Mouse (Mus musculus): ENCODE data around the gene Dcaf8. TPM values are rescaled to one million over a fixed set of nuclear protein-coding genes. Genes with fewer than 3 reads are reported as not detected.

Dcaf8 gene
- polyA plus RNA-seq, 1 experiment from 2014 or later = 94.0 TPM

DNA sequence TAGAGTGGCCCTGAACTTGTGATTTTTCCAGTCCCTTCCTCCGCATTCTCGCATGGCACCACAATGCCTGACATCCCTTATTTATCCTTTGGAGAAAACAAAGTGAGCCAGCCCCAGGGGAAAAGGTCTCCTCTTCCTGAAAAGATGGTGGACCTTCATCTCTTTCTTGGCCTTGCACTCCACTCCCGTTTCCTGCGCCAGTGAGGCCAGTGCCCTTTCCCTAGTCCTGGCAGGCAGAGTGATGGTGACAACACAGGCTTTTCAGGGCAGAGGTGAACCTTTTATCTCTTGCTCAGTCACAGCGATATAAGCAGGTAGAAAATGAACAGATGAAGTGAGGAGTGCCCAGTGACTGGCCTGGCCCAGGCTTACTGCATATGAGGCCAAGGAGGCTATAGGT, 20.4 kb upstream of the Dcaf8 start:
- peaks cover 55% of the 10 kb centered on the region for H3K36me3 ChIP-seq
- H3K27ac ChIP-seq (replicated peaks) = no peak overlapping the region
- 43% methylated on average over 5 of the region's 5 CpGs for WGBS
- no peak for ATAC-seq (ENCODE audit: low read depth)
- H3K27me3 ChIP-seq = no peaks in the 10 kb centered on the region
- peak overlapping the region; percentile 61 for H3K4me2 ChIP-seq
- no peaks in the 10 kb centered on the region for H3K9me3 ChIP-seq
- peak overlapping the region; percentile 91 for H3K9ac ChIP-seq
- peak overlapping the region; percentile 73 for H3K4me3 ChIP-seq
- H3K4me1 ChIP-seq (replicated peaks) = peaks cover 22% of the 10 kb centered on the region

DNA sequence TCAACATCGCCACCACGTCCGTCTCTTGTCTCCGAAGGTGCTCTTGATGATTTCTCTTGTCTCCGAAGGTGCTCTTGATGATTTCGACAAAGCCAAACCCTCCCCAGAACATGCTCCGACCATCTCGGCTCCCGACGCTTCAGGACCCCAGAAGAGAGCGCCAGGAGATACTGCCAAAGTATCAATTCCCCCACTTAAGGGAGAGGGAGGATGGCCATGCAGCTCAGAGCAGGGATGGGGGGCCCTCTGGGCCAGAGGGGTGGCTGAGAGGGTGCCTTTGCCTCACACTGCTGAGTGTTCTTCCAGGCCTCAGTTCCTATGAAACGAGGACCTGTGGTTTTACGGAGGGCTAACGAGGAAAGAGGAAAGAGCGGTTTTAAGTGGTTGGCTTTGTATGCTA, 19.3 kb upstream of the Dcaf8 start:
- H3K27me3 ChIP-seq = no peaks in the 10 kb centered on the region
- WGBS = 90% methylated on average over 15 of the region's 15 CpGs
- no peak overlapping the region for H3K4me3 ChIP-seq
- no peak overlapping the region for H3K4me2 ChIP-seq
- peaks cover 55% of the 10 kb centered on the region for H3K36me3 ChIP-seq
- no peak overlapping the region for H3K27ac ChIP-seq (replicated peaks)
- peaks cover 22% of the 10 kb centered on the region for H3K4me1 ChIP-seq (replicated peaks)
- 0 out of 2 replicates have a peak overlapping the region, but pooled peaks have one; percentile 8 for H3K9ac ChIP-seq
- H3K9me3 ChIP-seq = no peaks in the 10 kb centered on the region
- no peak for ATAC-seq (ENCODE audit: low read depth)

DNA sequence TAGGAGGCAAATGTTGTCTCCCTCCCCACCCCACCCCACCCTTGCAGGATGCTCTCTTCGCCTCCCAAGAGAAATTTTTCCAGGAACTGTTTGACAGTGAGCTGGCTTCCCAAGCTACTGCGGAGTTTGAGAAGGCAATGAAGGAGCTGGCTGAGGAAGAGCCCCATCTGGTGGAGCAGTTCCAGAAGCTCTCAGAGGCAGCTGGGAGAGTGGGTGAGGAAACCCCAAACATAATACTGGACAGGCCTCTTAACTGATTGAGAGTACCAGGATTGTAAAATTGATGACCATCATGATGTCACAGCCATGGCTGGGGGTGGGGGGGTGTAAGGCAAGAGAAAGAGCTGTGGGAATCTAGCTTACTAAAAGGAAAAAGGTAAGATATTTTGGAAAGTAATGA, 18.8 kb upstream of the Dcaf8 start:
- H3K4me1 ChIP-seq (replicated peaks) = peaks cover 22% of the 10 kb centered on the region
- peaks cover 56% of the 10 kb centered on the region for H3K36me3 ChIP-seq
- H3K9ac ChIP-seq = no peak overlapping the region
- no peak for ATAC-seq (ENCODE audit: low read depth)
- H3K4me2 ChIP-seq = no peak overlapping the region
- H3K27me3 ChIP-seq = no peaks in the 10 kb centered on the region
- WGBS = 71% methylated on average over 2 of the region's 2 CpGs
- H3K27ac ChIP-seq (replicated peaks) = no peak overlapping the region
- no peak overlapping the region for H3K4me3 ChIP-seq
- no peaks in the 10 kb centered on the region for H3K9me3 ChIP-seq

DNA sequence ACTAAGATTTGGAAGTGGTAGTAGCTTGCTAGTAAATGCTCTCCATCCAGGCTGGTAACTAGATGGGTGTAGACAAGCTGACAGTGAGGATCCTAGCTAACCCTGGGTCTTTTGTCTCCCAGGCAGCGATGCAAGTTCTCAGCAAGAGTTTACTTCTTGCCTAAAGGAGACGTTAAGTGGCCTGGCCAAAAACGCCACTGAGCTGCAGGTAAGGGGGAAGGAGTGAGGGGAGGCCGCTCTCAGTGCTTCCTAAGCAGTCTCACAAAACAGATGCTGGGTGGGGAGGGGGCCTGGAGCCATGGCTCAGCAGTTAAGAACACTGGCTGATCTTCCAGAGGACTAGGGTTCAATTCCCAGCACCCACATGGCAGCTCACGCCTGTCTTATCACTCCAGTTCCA, 18.1 kb upstream of the Dcaf8 start:
- Histone ChIP-seq H3K9ac (no peak overlapping the region), H3K9me3 (no peaks in the 10 kb centered on the region), H3K4me1 (replicated peaks) (peaks cover 22% of the 10 kb centered on the region), H3K36me3 (peaks cover 63% of the 10 kb centered on the region), H3K4me3 (no peak overlapping the region), H3K27me3 (no peaks in the 10 kb centered on the region), H3K27ac (replicated peaks) (no peak overlapping the region), H3K4me2 (no peak overlapping the region)
- WGBS = 89% methylated on average over 5 of the region's 5 CpGs
- no peak for ATAC-seq (ENCODE audit: low read depth)

DNA sequence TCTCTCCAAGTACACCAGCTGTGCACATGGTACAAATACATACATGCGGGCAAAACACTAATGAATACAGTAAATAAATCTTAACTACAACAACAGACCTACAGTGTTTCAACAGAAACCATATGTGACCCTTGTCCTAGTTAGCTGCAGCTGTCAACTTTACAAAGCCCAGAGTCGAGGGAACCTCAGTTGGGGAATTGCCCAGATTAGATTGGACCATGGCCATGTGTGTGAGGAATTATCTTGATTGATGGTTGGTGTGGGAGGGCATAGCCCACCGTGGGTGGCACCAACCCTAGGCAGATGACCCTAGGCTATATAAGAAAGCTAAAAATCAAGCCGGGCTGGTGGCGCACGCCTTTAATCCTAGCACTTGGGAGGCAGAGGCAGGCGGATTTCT, 15.6 kb upstream of the Dcaf8 start:
- ATAC-seq (ENCODE audit: low read depth) = no peak
- H3K4me1 ChIP-seq (replicated peaks) = peaks cover 12% of the 10 kb centered on the region
- H3K36me3 ChIP-seq = peaks cover 77% of the 10 kb centered on the region
- WGBS = 84% methylated on average over 7 of the region's 7 CpGs
- no peak overlapping the region for H3K27ac ChIP-seq (replicated peaks)
- no peak overlapping the region for H3K9ac ChIP-seq
- no peak overlapping the region for H3K4me3 ChIP-seq
- no peaks in the 10 kb centered on the region for H3K27me3 ChIP-seq
- no peaks in the 10 kb centered on the region for H3K9me3 ChIP-seq
- H3K4me2 ChIP-seq = no peak overlapping the region

DNA sequence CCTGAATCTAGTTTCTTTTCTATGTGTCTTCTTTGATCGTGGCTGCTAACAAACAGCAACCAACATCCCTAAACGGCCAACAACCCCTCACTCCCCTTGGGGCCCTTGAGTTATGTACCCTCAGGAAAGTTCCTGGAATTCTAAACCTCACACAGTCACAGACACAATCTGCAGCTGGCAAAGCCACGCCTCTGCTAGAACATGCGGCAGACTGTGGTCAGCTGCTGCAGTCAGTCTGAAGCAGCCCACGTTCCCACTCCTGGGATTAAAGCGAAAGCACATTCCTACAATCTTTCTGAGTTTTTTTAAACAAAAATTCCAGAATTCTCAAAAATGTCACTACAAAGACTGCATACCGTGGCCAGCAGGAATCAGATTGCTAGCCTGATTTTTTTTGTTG, 14.3 kb upstream of the Dcaf8 start:
- Histone ChIP-seq H3K4me2 (no peak overlapping the region), H3K36me3 (peaks cover 76% of the 10 kb centered on the region), H3K9ac (no peak overlapping the region), H3K9me3 (no peaks in the 10 kb centered on the region), H3K4me3 (no peak overlapping the region), H3K27me3 (no peaks in the 10 kb centered on the region), H3K27ac (replicated peaks) (no peak overlapping the region), H3K4me1 (replicated peaks) (peaks cover under 1% of the 10 kb centered on the region; the same call in 1 of the 2 replicates)
- WGBS = 92% methylated on average over 7 of the region's 7 CpGs
- no peak for ATAC-seq (ENCODE audit: low read depth)

DNA sequence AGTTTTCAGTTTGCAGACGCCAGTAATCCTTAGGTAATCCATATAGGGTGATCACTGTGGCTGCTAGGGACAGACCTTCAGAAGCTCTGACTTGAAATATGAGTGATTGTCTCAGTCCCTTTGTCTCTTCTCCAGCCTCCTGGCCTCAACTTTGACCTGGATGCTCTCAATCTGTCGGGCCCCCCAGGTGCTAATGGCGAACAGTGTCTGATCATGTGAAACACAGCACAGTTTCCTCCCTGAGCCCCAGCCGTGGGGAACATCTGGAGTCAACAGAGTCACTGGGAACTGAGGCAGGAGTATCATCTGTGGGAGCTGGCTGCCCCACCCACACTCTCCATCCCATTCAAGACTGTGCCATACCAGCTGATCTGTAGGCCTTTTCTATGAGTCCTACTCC, 13.8 kb upstream of the Dcaf8 start:
- peaks cover 71% of the 10 kb centered on the region for H3K36me3 ChIP-seq
- no peak for ATAC-seq (ENCODE audit: low read depth)

DNA sequence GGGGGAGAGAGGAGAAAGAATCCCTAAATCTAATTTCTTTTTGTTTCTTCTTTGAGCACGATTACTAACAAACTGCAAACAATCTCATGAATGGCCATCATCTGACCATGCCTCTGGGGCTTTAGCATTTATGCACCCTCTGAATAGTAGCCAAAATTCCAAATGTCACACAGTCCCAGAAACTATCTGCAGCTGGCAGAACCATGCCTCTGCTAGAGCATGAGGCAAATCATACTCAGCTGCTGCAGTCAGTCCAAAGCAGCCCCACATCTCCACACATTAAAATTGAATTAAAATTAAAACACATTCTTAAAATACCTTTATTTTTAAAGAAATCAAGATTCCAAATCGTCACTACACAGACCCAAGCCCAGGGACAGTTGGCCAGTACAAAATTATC, 7.7 kb upstream of the Dcaf8 start:
- H3K27ac ChIP-seq (replicated peaks) = no peak overlapping the region
- H3K9me3 ChIP-seq = no peaks in the 10 kb centered on the region
- H3K27me3 ChIP-seq = no peaks in the 10 kb centered on the region
- H3K9ac ChIP-seq = no peak overlapping the region
- no peak for ATAC-seq (ENCODE audit: low read depth)
- no peak overlapping the region for H3K4me2 ChIP-seq
- no peaks in the 10 kb centered on the region for H3K4me1 ChIP-seq (replicated peaks)
- whole genome bisulfite sequencing = 86% methylated on average over 2 of the region's 2 CpGs
- no peak overlapping the region for H3K4me3 ChIP-seq
- peaks cover 10% of the 10 kb centered on the region for H3K36me3 ChIP-seq

More for the DNA sequence above, 13.8 kb upstream of the Dcaf8 start:
- H3K27ac ChIP-seq (replicated peaks) = no peak overlapping the region
- WGBS = 86% methylated on average over 4 of the region's 4 CpGs
- no peaks in the 10 kb centered on the region for H3K27me3 ChIP-seq
- H3K4me1 ChIP-seq (replicated peaks) = no peaks in the 10 kb centered on the region
- H3K4me2 ChIP-seq = no peak overlapping the region
- no peak overlapping the region for H3K9ac ChIP-seq
- H3K4me3 ChIP-seq = no peak overlapping the region
- H3K9me3 ChIP-seq = no peaks in the 10 kb centered on the region

DNA sequence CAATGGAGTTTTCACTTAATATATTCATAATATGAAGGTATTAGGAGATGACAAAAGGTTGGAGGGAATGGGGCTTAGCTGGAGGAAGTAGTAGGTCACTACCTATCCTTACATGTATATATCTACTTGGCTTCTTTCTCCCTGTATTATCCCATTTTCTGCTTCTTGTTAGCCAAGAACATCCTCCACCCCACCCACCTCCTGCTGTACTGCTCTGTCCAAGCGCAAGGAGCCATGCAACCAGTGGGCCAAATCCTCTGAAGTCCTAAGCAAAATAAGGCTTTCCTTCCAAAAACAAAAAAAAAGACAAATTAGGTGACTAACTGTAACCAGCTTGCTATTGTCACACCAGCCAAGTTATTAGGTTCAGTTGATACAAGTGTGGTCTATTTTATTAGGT, 7.1 kb upstream of the Dcaf8 start:
- Histone ChIP-seq H3K4me1 (replicated peaks) (no peaks in the 10 kb centered on the region), H3K27me3 (no peaks in the 10 kb centered on the region), H3K36me3 (peaks cover 5% of the 10 kb centered on the region), H3K9me3 (no peaks in the 10 kb centered on the region), H3K4me3 (no peak overlapping the region), H3K27ac (replicated peaks) (no peak overlapping the region), H3K4me2 (no peak overlapping the region), H3K9ac (no peak overlapping the region)
- 100% methylated on average over 1 of the region's 1 CpGs for WGBS
- ATAC-seq (ENCODE audit: low read depth) = no peak

DNA sequence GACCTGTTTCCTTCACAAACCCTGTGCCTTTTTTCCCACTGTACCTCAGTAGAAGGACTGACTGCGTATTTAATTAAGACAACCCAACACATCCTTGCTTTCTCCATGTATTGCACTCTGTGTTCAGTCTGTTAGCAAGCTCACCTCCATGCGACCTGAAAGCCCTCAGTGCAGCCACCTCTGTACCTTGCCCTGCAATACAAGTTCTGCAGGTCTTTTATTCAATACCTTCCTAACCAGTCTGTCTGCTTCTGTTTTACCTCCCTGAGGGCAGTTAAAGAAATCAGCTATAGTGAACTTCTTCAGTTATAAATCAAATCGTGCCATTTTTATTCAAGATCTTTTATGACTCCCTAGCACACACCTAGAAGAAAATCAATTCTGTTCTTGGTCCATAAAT, 6.4 kb upstream of the Dcaf8 start:
- no peaks in the 10 kb centered on the region for H3K36me3 ChIP-seq
- 80% methylated on average over 3 of the region's 3 CpGs for WGBS
- no peak overlapping the region for H3K9ac ChIP-seq
- no peak overlapping the region for H3K27ac ChIP-seq (replicated peaks)
- no peak overlapping the region for H3K4me3 ChIP-seq
- no peaks in the 10 kb centered on the region for H3K4me1 ChIP-seq (replicated peaks)
- no peak for ATAC-seq (ENCODE audit: low read depth)
- no peak overlapping the region for H3K4me2 ChIP-seq
- H3K27me3 ChIP-seq = no peaks in the 10 kb centered on the region
- no peaks in the 10 kb centered on the region for H3K9me3 ChIP-seq

DNA sequence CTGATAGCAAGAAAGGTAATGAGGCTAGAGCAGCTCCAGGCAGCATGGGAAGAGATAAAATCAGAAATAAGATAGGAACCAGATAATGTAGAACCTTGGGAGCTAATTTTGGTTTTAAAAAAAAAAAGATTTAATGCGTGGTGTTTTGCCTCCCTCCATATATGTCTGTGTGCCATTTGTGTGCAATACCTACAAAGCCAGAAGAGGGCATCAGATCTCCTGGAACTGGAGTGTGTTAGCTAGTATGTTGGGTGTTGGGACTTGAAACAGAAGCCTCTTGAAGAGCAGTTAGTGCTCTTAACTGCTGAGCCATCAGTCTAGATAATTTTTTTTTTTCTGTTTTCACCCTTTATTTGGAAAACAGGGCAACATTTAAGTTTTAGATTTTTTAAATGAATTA, 4.3 kb upstream of the Dcaf8 start:
- H3K4me3 ChIP-seq = no peak overlapping the region

DNA sequence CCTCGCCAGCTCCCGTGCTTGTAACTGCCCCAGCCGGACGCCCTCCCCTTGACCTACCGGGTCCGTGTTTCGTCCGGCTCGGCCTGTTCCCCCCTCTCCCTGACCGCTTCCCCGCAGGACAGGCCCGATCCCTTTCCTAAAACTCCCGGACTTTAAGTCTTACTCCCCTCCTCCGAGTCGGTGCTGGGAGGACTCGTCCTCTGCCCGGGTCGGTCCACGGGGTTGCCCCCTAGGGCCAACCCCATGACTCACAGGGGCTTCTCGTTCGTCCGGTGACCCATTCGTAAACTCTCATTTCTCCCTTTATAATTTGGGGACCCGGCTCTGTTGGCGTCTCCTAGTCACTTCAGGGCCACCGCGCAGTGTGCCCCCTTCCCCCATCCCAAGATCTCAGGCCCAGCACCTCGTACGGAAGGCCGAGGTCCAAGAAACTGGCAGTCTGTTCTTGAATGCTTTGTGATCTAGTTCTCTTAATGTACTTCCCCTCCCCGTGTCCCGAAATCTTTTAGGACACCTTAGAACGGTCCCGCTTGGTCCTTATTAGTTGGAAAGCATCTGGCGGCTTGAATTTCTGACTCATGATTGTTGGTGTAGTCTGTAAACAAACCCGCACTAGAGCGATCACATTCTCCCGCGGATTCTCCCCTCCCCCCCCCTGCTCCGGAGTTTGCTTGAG, 533 bp downstream of the Dcaf8 start:
- peak overlapping the region; percentile 67 for H3K4me3 ChIP-seq
- peak overlapping the region; percentile 88 for H3K9ac ChIP-seq
- H3K27ac ChIP-seq (replicated peaks) = peak overlapping the region; percentile 92
- under 1% methylated on average over 40 of the region's 40 CpGs for WGBS
- H3K4me2 ChIP-seq = peak overlapping the region; percentile 78
- peaks cover 30% of the 10 kb centered on the region for H3K36me3 ChIP-seq
- ATAC-seq (ENCODE audit: low read depth) = peak; percentile 64
- peaks cover 38% of the 10 kb centered on the region for H3K4me1 ChIP-seq (replicated peaks)
- H3K27me3 ChIP-seq = no peaks in the 10 kb centered on the region
- no peaks in the 10 kb centered on the region for H3K9me3 ChIP-seq

More for the DNA sequence above, 4.3 kb upstream of the Dcaf8 start:
- ATAC-seq (ENCODE audit: low read depth) = no peak
- Histone ChIP-seq H3K27ac (replicated peaks) (no peak overlapping the region), H3K4me1 (replicated peaks) (peaks cover 6% of the 10 kb centered on the region), H3K4me2 (no peak overlapping the region), H3K27me3 (no peaks in the 10 kb centered on the region), H3K9ac (no peak overlapping the region), H3K36me3 (no peaks in the 10 kb centered on the region), H3K9me3 (no peaks in the 10 kb centered on the region)
- WGBS = 34% methylated on average over 1 of the region's 1 CpGs

All from neural tube, embryonic 13.5 days (tissue).